Mouse (Mus musculus): Measurements from ENCODE around the gene Zfp326. TPM values are rescaled to one million over a fixed set of nuclear protein-coding genes. Genes with fewer than 3 reads are reported as not detected.

Zfp326 gene
- total RNA-seq, 2 experiments from 2014 or later = 8.4 to 10.6 TPM

GRCm38 (mm10) chr5:105922818-105923487, 46.6 kb downstream of the Zfp326 start:
- intact Hi-C loops (cut with DNase I; ENCODE audit: low total_unique reads) = no loop called here
- DNase-seq = no peak

- intact Hi-C loops (cut with DNase I; ENCODE audit: low total_unique reads) = no loop called here
- DNase-seq = no peak
These were observed 48.0 kb downstream of the Zfp326 start for GRCm38 (mm10) chr5:105924347-105924746.

GRCm38 (mm10) chr5:105925568-105926255, 49.3 kb downstream of the Zfp326 start:
- intact Hi-C loops (cut with DNase I; ENCODE audit: low total_unique reads) = no loop called here
- DNase-seq = no peak

GRCm38 (mm10) chr5:105930282-105930681, 53.9 kb downstream of the Zfp326 start:
- intact Hi-C loops (cut with DNase I; ENCODE audit: low total_unique reads) = no loop called here
- no peak for DNase-seq

- no peak for DNase-seq
- intact Hi-C loops (cut with DNase I; ENCODE audit: low total_unique reads) = no loop called here
These were observed 56.0 kb downstream of the Zfp326 start for GRCm38 (mm10) chr5:105932392-105932791.

GRCm38 (mm10) chr5:105941951-105942350, 65.6 kb downstream of the Zfp326 start:
- intact Hi-C loops (cut with DNase I; ENCODE audit: low total_unique reads) = no loop called here

More at GRCm38 (mm10) chr5:105941951-105942350, 65.6 kb downstream of the Zfp326 start:
- no peak for DNase-seq

Other genes with a start within 250 kb of the Zfp326 start
- 1 to 10 TPM; 8.0 to 8.5 TPM for gene Lrrc8d, start 176.6 kb upstream of the Zfp326 start, total RNA-seq (2021)